18 mouse cellular contexts compared by ENCODE assay signal in genomic region chr11:84585626-84586025, GRCm38 (mm10).
DNase-seq lines count a peak whose midpoint lies in the region; ATAC-seq and TF ChIP-seq lines count a peak whose summit lies in the region.
"Had no signal": no experiment of that assay in that cellular context is flagged by ENCODE, and none has a peak within 500 bp of the region (broad histone marks: within the 10 kb centered on the region; RNA-seq: fewer than 3 reads in every experiment).

No protein-coding gene starts in this region.

- no peak overlapping the region for H3K4me3 ChIP-seq in hindbrain, embryonic 11.5 days (ENCODE audit: low read depth, low read length)
- H3K4me3 ChIP-seq in hindbrain, embryonic 16.5 days (ENCODE audit: low read length), result no peak overlapping the region
- 0 out of 2 replicates have a peak overlapping the region, but pooled peaks have one; percentile 3 for H3K4me3 ChIP-seq in E14TG2a.4 (replicated peaks; ENCODE audit: low read length)
- H3K4me3 ChIP-seq in hindbrain, postnatal 0 days (ENCODE audit: low read length), result no peak overlapping the region
- H3K4me3 ChIP-seq in thymus, adult 2 months (ENCODE audit: control insufficient read depth, insufficient read depth, low read length), result no peak overlapping the region
- H3K4me3 ChIP-seq: lung, embryonic 15.5 days; stomach, embryonic 15.5 days had no signal

- TF ChIP-seq POLR2A in thymus, adult 2 months (IDR thresholded peaks at IDR 0.05; ENCODE audit: control insufficient read depth, extremely low read depth, insufficient read depth, low read length, poor library complexity), result no peak

- H3K27ac ChIP-seq in hindbrain, embryonic 11.5 days (ENCODE audit: low read depth, low read length), result peak overlapping the region; percentile 78
- no peak overlapping the region for H3K27ac ChIP-seq in hindbrain, embryonic 16.5 days (ENCODE audit: low read depth, low read length)
- H3K27ac ChIP-seq in hindbrain, postnatal 0 days, result no peak overlapping the region
- H3K27ac ChIP-seq in thymus, adult 2 months (ENCODE audit: control insufficient read depth, insufficient read depth, low read length), result no peak overlapping the region
- H3K27ac ChIP-seq: lung, embryonic 15.5 days; stomach, embryonic 15.5 days had no signal

- H3K9ac ChIP-seq in hindbrain, embryonic 11.5 days (ENCODE audit: low read depth, low read length), result no peak overlapping the region
- H3K9ac ChIP-seq in hindbrain, embryonic 16.5 days (ENCODE audit: low read depth, low read length), result no peak overlapping the region
- H3K9ac ChIP-seq in hindbrain, postnatal 0 days (replicated peaks; ENCODE audit: low read length), result no peak overlapping the region
- H3K9ac ChIP-seq: lung, embryonic 15.5 days; stomach, embryonic 15.5 days had no signal

- H3K9me3 ChIP-seq in hindbrain, embryonic 11.5 days (ENCODE audit: control insufficient read depth, low read length), result no peaks in the 10 kb centered on the region
- no peaks in the 10 kb centered on the region for H3K9me3 ChIP-seq in hindbrain, embryonic 16.5 days (ENCODE audit: control insufficient read depth, low read length)
- H3K9me3 ChIP-seq in E14TG2a.4 (ENCODE audit: low read length), result no peaks in the 10 kb centered on the region
- no peaks in the 10 kb centered on the region for H3K9me3 ChIP-seq in hindbrain, postnatal 0 days (ENCODE audit: low read length)
- H3K9me3 ChIP-seq: lung, embryonic 15.5 days; stomach, embryonic 15.5 days had no signal

- peaks cover 11% of the 10 kb centered on the region for H3K4me1 ChIP-seq in hindbrain, embryonic 11.5 days (replicated peaks; ENCODE audit: control insufficient read depth, insufficient read depth, low read length)
- no peaks in the 10 kb centered on the region; the same call in 1 of the 2 replicates for H3K4me1 ChIP-seq in hindbrain, embryonic 16.5 days (ENCODE audit: control insufficient read depth, insufficient read depth, low read depth, low read length)
- peaks cover 47% of the 10 kb centered on the region for H3K4me1 ChIP-seq in E14TG2a.4 (replicated peaks; ENCODE audit: low read depth, low read length)
- H3K4me1 ChIP-seq in hindbrain, postnatal 0 days (ENCODE audit: insufficient read depth, low read length), result no peaks in the 10 kb centered on the region
- no peaks in the 10 kb centered on the region for H3K4me1 ChIP-seq in thymus, adult 2 months (replicated peaks; ENCODE audit: control insufficient read depth, insufficient read depth, low read length)
- H3K4me1 ChIP-seq: lung, embryonic 15.5 days; stomach, embryonic 15.5 days had no signal

- H3K4me2 ChIP-seq in hindbrain, embryonic 11.5 days (replicated peaks; ENCODE audit: low read depth, low read length), result no peak overlapping the region
- H3K4me2 ChIP-seq in hindbrain, embryonic 16.5 days (ENCODE audit: low read length), result no peak overlapping the region
- H3K4me2 ChIP-seq in hindbrain, postnatal 0 days (ENCODE audit: low read depth, low read length), result no peak overlapping the region
- H3K4me2 ChIP-seq: heart, embryonic 11.5 days; liver, embryonic 11.5 days; lung, embryonic 15.5 days; stomach, embryonic 15.5 days had no signal

- no peaks in the 10 kb centered on the region for H3K36me3 ChIP-seq in hindbrain, embryonic 11.5 days (ENCODE audit: control insufficient read depth, insufficient read depth, low read length)
- no peaks in the 10 kb centered on the region for H3K36me3 ChIP-seq in hindbrain, embryonic 16.5 days (ENCODE audit: control insufficient read depth, insufficient read depth, low read length)
- H3K36me3 ChIP-seq in E14TG2a.4 (ENCODE audit: insufficient read depth, low read length), result no peaks in the 10 kb centered on the region
- H3K36me3 ChIP-seq in hindbrain, postnatal 0 days (ENCODE audit: insufficient read depth, low read length), result no peaks in the 10 kb centered on the region
- no peaks in the 10 kb centered on the region for H3K36me3 ChIP-seq in thymus, adult 2 months (ENCODE audit: control insufficient read depth, insufficient read depth, low read length)
- H3K36me3 ChIP-seq: lung, embryonic 15.5 days; stomach, embryonic 15.5 days had no signal

- ATAC-seq in hindbrain, embryonic 11.5 days (ENCODE audit: low FRiP score), result peak; percentile 90
- no peak; the same call in 1 of the 2 replicates for ATAC-seq in hindbrain, embryonic 16.5 days
- no peak for ATAC-seq in hindbrain, postnatal 0 days
- ATAC-seq: Patski had no signal

- WGBS in hindbrain, embryonic 11.5 days, result 8% methylated on average over 3 of the region's 3 CpGs
- WGBS in hindbrain, embryonic 16.5 days, result 18% methylated on average over 3 of the region's 3 CpGs
- WGBS in hindbrain, postnatal 0 days, result 31% methylated on average over 3 of the region's 3 CpGs
- whole genome bisulfite sequencing in thymus, adult 2 months, result 58% methylated on average over 3 of the region's 3 CpGs

- H3K27me3 ChIP-seq in hindbrain, embryonic 11.5 days (ENCODE audit: control insufficient read depth, insufficient read depth, low read length), result peaks cover 2% of the 10 kb centered on the region; the same call in 1 of the 2 replicates
- H3K27me3 ChIP-seq in hindbrain, embryonic 16.5 days (replicated peaks; ENCODE audit: control insufficient read depth, insufficient read depth, low read length), result no peaks in the 10 kb centered on the region
- peaks cover 14% of the 10 kb centered on the region for H3K27me3 ChIP-seq in E14TG2a.4 (ENCODE audit: insufficient read depth, low read length)
- no peaks in the 10 kb centered on the region for H3K27me3 ChIP-seq in hindbrain, postnatal 0 days (ENCODE audit: insufficient read depth, low read length)
- no peaks in the 10 kb centered on the region; the same call in 1 of the 2 replicates for H3K27me3 ChIP-seq in thymus, adult 2 months (ENCODE audit: control insufficient read depth, insufficient read depth, low read length)
- H3K27me3 ChIP-seq: lung, embryonic 15.5 days; stomach, embryonic 15.5 days had no signal

- peak; percentile 72 for DNase-seq in hindbrain, embryonic 11.5 days (ENCODE audit: low spot score)
- peak; percentile 63 for DNase-seq in ES-CJ7 (ENCODE audit: low read depth, low spot score)
- DNase-seq in hindbrain, postnatal 0 days (ENCODE audit: low spot score), result peak; percentile 34
- no peak for DNase-seq in thymus, adult 2 months
- DNase-seq in layer of hippocampus, adult 11-12 months (ENCODE audit: low spot score), result no peak
- DNase-seq: cerebellum, adult 11 months; gastrocnemius, postnatal 36 days; heart, postnatal 4 days; kidney, adult 11 months; kidney, postnatal 25 days; thymus, postnatal 14 days had no signal

- TF ChIP-seq CTCF in E14TG2a.4 (conservative IDR thresholded peaks at IDR 0.05; ENCODE audit: low read length), result no peak
- peak; percentile 15; the same call in 1 of the 2 replicates for TF ChIP-seq CTCF in hindbrain, postnatal 0 days (IDR thresholded peaks at IDR 0.05; ENCODE audit: low read depth)
- no peak for TF ChIP-seq CTCF in thymus, adult 2 months (IDR thresholded peaks at IDR 0.05; ENCODE audit: borderline replicate concordance, control insufficient read depth, extremely low read depth, insufficient read depth, low read length, poor library complexity)

Comparison
In these comparisons a context has a peak if more than half of its experiments do, and no peak if none do; other contexts are left out.
1. DNase-seq: peak in hindbrain, embryonic 11.5 days (single experiment), ES-CJ7 (single experiment) and hindbrain, postnatal 0 days (single experiment); none in thymus, adult 2 months (single experiment) and layer of hippocampus, adult 11-12 months (single experiment).